Mouse (Mus musculus): ENCODE results near the gene Aim2.

Gene Aim2

GRCm38 (mm10) chr1:173345112-173345511, 5.6 kb upstream of the Aim2 start:
- no peak for DNase-seq (ENCODE audit: inconsistent age in 2 of 2, low spot score in 1 of 2)

- DNase-seq (ENCODE audit: inconsistent age in 2 of 2, low spot score in 1 of 2): no peak
Observed at GRCm38 (mm10) chr1:173348527-173348926, 2.2 kb upstream of the Aim2 start.

- no peak for DNase-seq (ENCODE audit: inconsistent age in 2 of 2, low spot score in 1 of 2)
Observed at GRCm38 (mm10) chr1:173349192-173349591, 1.5 kb upstream of the Aim2 start.

GRCm38 (mm10) chr1:173349946-173350345, 733 bp upstream of the Aim2 start:
- peak; percentile 41 to 76 for DNase-seq (ENCODE audit: inconsistent age in 2 of 2, low spot score in 1 of 2)

- DNase-seq (ENCODE audit: inconsistent age in 2 of 2, low spot score in 1 of 2): no peak
Observed at GRCm38 (mm10) chr1:173355107-173355846, 4.6 kb downstream of the Aim2 start.

GRCm38 (mm10) chr1:173356699-173357098, 6.0 kb downstream of the Aim2 start:
- peak in 1 of 2 experiments; percentile 27 for DNase-seq (ENCODE audit: inconsistent age in 2 of 2, low spot score in 1 of 2)

GRCm38 (mm10) chr1:173357799-173358198, 7.1 kb downstream of the Aim2 start:
- no peak for DNase-seq (ENCODE audit: inconsistent age in 2 of 2, low spot score in 1 of 2)

GRCm38 (mm10) chr1:173359590-173360290, 9.1 kb downstream of the Aim2 start:
- DNase-seq (ENCODE audit: inconsistent age in 2 of 2, low spot score in 1 of 2): no peak

- DNase-seq (ENCODE audit: inconsistent age in 2 of 2, low spot score in 1 of 2): peak; percentile 56 to 81
Observed at GRCm38 (mm10) chr1:173361651-173362050, 11.0 kb downstream of the Aim2 start.

GRCm38 (mm10) chr1:173363436-173363835, 12.8 kb downstream of the Aim2 start:
- no peak for DNase-seq (ENCODE audit: inconsistent age in 2 of 2, low spot score in 1 of 2)

- DNase-seq (ENCODE audit: inconsistent age in 2 of 2, low spot score in 1 of 2): no peak
Observed at GRCm38 (mm10) chr1:173364125-173364800, 13.6 kb downstream of the Aim2 start.

- DNase-seq (ENCODE audit: inconsistent age in 2 of 2, low spot score in 1 of 2): no peak
Observed at GRCm38 (mm10) chr1:173365970-173366409, 15.3 kb downstream of the Aim2 start.

GRCm38 (mm10) chr1:173366701-173367355, 16.1 kb downstream of the Aim2 start:
- DNase-seq (ENCODE audit: inconsistent age in 2 of 2, low spot score in 1 of 2): peak in 1 of 2 experiments; percentile 24

- DNase-seq (ENCODE audit: inconsistent age in 2 of 2, low spot score in 1 of 2): peak in 1 of 2 experiments; percentile 25
Observed at GRCm38 (mm10) chr1:173367356-173368046, 16.8 kb downstream of the Aim2 start, which contains the start of gene Cadm3. TSS of gene Cadm3 (minus strand) at chr1:173367695.

- DNase-seq (ENCODE audit: inconsistent age in 2 of 2, low spot score in 1 of 2): no peak
Observed at GRCm38 (mm10) chr1:173369611-173370010, 18.9 kb downstream of the Aim2 start.

GRCm38 (mm10) chr1:173370456-173370855, 19.8 kb downstream of the Aim2 start:
- no peak for DNase-seq (ENCODE audit: inconsistent age in 2 of 2, low spot score in 1 of 2)

- DNase-seq (ENCODE audit: inconsistent age in 2 of 2, low spot score in 1 of 2): no peak
Observed at GRCm38 (mm10) chr1:173371586-173371985, 20.9 kb downstream of the Aim2 start.

GRCm38 (mm10) chr1:173374020-173374419, 23.3 kb downstream of the Aim2 start:
- DNase-seq (ENCODE audit: inconsistent age in 2 of 2, low spot score in 1 of 2): no peak

- DNase-seq (ENCODE audit: inconsistent age in 2 of 2, low spot score in 1 of 2): peak; percentile 64 to 79
Observed at GRCm38 (mm10) chr1:173377380-173378112, 26.9 kb downstream of the Aim2 start.

GRCm38 (mm10) chr1:173381436-173381835, 30.8 kb downstream of the Aim2 start:
- DNase-seq (ENCODE audit: inconsistent age in 2 of 2, low spot score in 1 of 2): no peak
